Mouse (Mus musculus): ENCODE measurements around the gene Mbtd1. TPM values are rescaled to one million over a fixed set of nuclear protein-coding genes. Genes with fewer than 3 reads are reported as not detected.
A peak's percentile ranks its signal among the peaks of the same experiment; 100 is the strongest.

Mbtd1 gene
- total and polyA plus RNA-seq, 3 experiments, result 19.9 to 46.5 (median 21.5) TPM

- Histone ChIP-seq H3K27ac (ENCODE audit: insufficient read depth, low read depth) (no peak overlapping the region), H3K27me3 (replicated peaks) (no peaks in the 10 kb centered on the region), H3K4me2 (ENCODE audit: insufficient read depth, low read depth, poor library complexity, severe bottlenecking) (no peak overlapping the region), H3K79me2 (replicated peaks; ENCODE audit: control insufficient read depth, extremely low read depth, insufficient read depth, poor library complexity, severe bottlenecking) (no peaks in the 10 kb centered on the region), H3K4me1 (ENCODE audit: control insufficient read depth in 1 of 2, insufficient read depth in 2 of 2) (peaks cover 13 to 31% of the 10 kb centered on the region in 2 experiments), H3K9ac (ENCODE audit: insufficient read depth, low read depth) (0 out of 2 replicates have a peak overlapping the region, but pooled peaks have one; percentile 1), H3K36me3 (replicated peaks in 1 of 2; ENCODE audit: control insufficient read depth in 1 of 2, insufficient read depth in 1 of 2, low read length in 1 of 2) (no peaks in the 10 kb centered on the region), H3K9me3 (replicated peaks; ENCODE audit: low read length) (no peaks in the 10 kb centered on the region), H3K4me3 (replicated peaks in 1 of 3; ENCODE audit: low read depth in 2 of 3, low read length in 2 of 3, poor library complexity in 1 of 3) (no peak overlapping the region)
- dilution Hi-C loops (cut with MboI; ENCODE audit: extremely low pct_ligation_motif_present, extremely low pct_unique_long_range_greater_than_20kb, low sequenced_read_pairs), result no loop called here
- no peak for DNase-seq (ENCODE audit: extremely low read depth)
- TF ChIP-seq TBP (conservative IDR thresholded peaks at IDR 0.05; ENCODE audit: low read depth, low read length) (0 out of 2 replicates have a peak, but pooled peaks have one; percentile 3), CHD2 (IDR thresholded peaks at IDR 0.05; ENCODE audit: low read length) (no peak), POLR2A (IDR thresholded peaks at IDR 0.05; ENCODE audit: low read depth, low read length) (no peak), PAX5 (IDR thresholded peaks at IDR 0.05; ENCODE audit: low read length) (no peak), NELFE (IDR thresholded peaks at IDR 0.05; ENCODE audit: low read depth, low read length) (no peak), EP300 (IDR thresholded peaks at IDR 0.05; ENCODE audit: low read length) (no peak), E2F4 (IDR thresholded peaks at IDR 0.05; ENCODE audit: insufficient replicate concordance, low read depth, low read length) (no peak)
- in situ Hi-C loops (cut with MboI; ENCODE audit: low pct_ligation_motif_present, low pct_unique_long_range_greater_than_20kb, low sequenced_read_pairs), result no loop called here
These were observed 102.8 kb downstream of the Mbtd1 start for GRCm38 (mm10) chr11:93988328-93989062.

DNA sequence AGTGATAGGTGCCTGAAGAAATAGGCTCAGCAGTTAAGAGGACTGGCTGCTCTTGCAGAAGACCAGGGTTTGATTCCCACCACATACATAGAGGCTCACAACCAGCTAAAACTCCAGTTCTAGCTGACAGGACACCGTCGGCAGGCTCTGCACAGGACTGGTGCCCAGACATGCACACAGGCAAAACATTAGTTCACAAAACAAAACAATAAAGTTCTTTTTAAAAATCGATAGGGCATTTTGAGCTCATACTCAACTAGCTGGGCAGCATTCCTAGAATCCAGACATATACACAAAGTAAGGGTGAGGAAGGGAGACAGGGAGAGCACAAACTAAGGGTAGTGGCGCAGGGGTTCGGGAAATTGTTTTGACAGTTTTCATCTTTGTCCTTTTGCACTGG, 108.9 kb downstream of the Mbtd1 start:
- Histone ChIP-seq H3K79me2 (replicated peaks; ENCODE audit: control insufficient read depth, extremely low read depth, insufficient read depth, poor library complexity, severe bottlenecking) (peaks cover 28% of the 10 kb centered on the region), H3K4me1 (ENCODE audit: control insufficient read depth in 1 of 2, insufficient read depth in 2 of 2) (peaks cover 3 to 36% of the 10 kb centered on the region in 2 experiments), H3K27me3 (replicated peaks) (no peaks in the 10 kb centered on the region), H3K27ac (ENCODE audit: insufficient read depth, low read depth) (peak overlapping the region; percentile 97), H3K4me3 (replicated peaks in 1 of 3; ENCODE audit: low read depth in 2 of 3, low read length in 2 of 3, poor library complexity in 1 of 3) (peak overlapping the region; percentile 77 to 97 (median 82)), H3K9ac (ENCODE audit: insufficient read depth, low read depth) (peak overlapping the region; percentile 91), H3K9me3 (replicated peaks; ENCODE audit: low read length) (no peaks in the 10 kb centered on the region), H3K4me2 (ENCODE audit: insufficient read depth, low read depth, poor library complexity, severe bottlenecking) (peak overlapping the region; percentile 92), H3K36me3 (replicated peaks in 1 of 2; ENCODE audit: control insufficient read depth in 1 of 2, insufficient read depth in 1 of 2, low read length in 1 of 2) (peaks cover 0 to 15% of the 10 kb centered on the region in 2 experiments)
- in situ Hi-C loops (cut with MboI; ENCODE audit: low pct_ligation_motif_present, low pct_unique_long_range_greater_than_20kb, low sequenced_read_pairs), result no loop called here
- TF ChIP-seq PAX5 (IDR thresholded peaks at IDR 0.05; ENCODE audit: low read length) (no peak), JUN (IDR thresholded peaks at IDR 0.05; ENCODE audit: insufficient read depth, low read depth, low read length) (no peak), CHD1 (IDR thresholded peaks at IDR 0.05; ENCODE audit: low read depth, low read length) (no peak), ETS1 (conservative IDR thresholded peaks at IDR 0.05; ENCODE audit: low read depth, low read length) (no peak), POLR2AphosphoS2 (IDR thresholded peaks at IDR 0.05; ENCODE audit: low read depth, low read length) (no peak), IRF4 (IDR thresholded peaks at IDR 0.05; ENCODE audit: low read depth, low read length) (no peak)
- DNase-seq (ENCODE audit: extremely low read depth), result no peak
- dilution Hi-C loops (cut with MboI; ENCODE audit: extremely low pct_ligation_motif_present, extremely low pct_unique_long_range_greater_than_20kb, low sequenced_read_pairs), result no loop called here
